Mouse (Mus musculus) megakaryocyte, embryonic 14.5 days (primary cell): Measurements from ENCODE around the gene Sh3pxd2a.

Source experiments
- FLI1 ChIP-seq: IDR thresholded peaks from 2 replicates; pipeline ENCODE4 v1.6.1; 2012; ENCODE audit warnings: low read length, inconsistent platforms, mixed read lengths
- GATA1 ChIP-seq: IDR thresholded peaks from 3 replicates; pipeline ENCODE4 v1.6.1; 2012; ENCODE audit warnings: mixed read lengths, low read length, inconsistent platforms, borderline replicate concordance

- TF ChIP-seq FLI1: no peak
- TF ChIP-seq GATA1: no peak
Observed at GRCm38 (mm10) chr19:47489233-47489632, 25.0 kb upstream of the Sh3pxd2a start.
